Mouse (Mus musculus): ENCODE measurements around the gene Ppp6r1.
"Not testable (repeated sequence)": the region's sequence is repeated elsewhere in the genome, so short reads cannot be mapped to it uniquely, and the experiment has no call there.

The Ppp6r1 gene

DNA sequence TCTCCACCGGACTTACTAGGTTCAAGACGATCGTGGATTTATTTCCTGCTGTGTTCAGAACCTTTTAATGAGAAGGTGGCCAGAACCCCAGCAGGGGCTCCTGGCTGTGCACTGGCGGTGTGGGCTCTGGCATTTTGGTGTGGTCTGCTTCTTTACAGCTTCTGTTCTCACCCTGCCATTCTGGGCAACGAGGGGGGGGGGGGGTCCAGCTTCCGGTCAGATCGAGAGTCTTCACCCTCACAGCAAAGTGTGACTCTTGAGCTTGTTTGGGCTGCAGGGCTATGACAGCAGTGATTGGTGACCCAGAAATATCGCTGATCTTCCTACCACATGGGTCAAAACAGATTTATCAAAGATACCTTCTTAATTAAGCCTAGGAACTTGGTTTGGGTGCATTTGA lies 46.4 kb downstream of the Ppp6r1 start:
- no peak for DNase-seq

DNA sequence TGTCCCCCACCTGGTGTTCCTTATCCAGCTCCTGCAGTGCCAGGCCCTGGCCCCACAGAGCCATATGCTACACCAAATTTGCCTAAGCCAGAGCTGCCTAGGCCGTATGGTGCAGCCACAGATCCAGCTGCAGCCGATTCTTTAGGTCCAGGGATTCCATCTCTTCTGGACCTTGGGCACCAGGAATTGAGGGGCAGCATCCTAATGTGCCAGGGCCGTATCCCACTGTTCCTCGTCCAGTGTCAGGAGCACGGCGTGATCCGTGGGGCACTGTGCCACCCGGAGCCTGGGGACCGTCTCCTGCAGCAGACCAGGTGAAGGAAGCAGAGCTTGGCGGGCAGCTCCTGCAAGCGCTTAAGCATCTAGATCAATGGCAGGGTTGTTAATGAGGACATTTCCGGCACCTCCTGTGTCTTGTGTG lies 46.9 kb downstream of the Ppp6r1 start:
- DNase-seq = peak; percentile 89

DNA sequence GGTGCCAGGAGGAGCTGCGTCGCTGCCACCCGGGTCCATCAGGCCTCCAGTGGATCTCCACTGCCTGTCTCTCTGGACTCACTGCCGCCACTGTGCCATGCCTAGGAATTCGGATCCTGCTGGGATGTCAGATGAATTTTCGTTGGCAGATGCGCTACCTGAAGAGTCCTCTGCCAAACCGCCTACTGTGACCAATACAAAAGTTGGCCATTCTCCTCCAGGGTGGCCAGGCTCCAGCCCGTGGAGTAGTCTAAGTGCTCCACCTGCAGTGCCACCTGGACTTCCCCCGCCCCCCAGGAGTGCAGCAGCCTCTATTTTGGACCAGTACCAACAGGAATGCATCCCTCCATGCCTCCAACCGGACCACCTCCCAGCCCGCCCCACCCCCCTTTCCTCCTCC lies 47.3 kb downstream of the Ppp6r1 start:
- peak; percentile 92 for DNase-seq

DNA sequence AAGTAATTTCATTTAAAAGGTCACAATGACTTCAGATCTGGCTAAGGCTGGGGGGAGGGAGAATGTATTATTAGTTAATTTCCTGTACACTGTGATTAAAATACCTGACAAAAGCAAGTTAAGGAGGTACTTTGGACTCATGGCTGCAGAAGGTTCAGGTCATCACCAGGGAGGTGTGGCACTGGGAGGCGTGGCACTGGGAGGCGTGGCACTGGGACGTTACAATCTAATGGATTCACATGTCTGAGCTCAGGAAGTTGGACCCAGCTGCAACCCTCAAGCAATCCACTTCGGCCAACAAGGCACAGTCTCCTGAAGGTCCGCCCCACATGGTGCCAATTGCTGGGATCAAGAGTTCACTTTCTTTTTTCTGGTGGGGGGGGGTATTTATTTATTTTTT lies 50.8 kb downstream of the Ppp6r1 start:
- DNase-seq = no peak

DNA sequence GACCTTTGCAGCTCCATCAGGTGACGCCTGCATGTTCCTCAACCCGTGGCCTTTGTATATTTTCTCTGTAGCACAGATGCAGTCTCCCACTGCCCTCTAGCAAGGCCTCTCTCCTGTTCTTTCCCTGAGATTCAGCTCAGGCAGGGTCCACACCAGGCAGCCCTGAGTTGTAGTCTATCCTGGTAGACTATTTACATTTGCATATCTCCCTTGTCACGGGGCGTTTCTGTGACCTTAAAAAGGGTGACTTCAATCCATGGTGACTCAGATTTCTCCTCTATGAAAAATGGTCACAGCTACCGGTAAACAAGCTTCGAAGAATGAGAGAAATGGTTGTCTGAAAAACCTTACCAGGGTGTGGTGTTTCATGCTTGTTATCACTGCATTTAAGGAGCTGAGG lies 54.9 kb downstream of the Ppp6r1 start, which contains the start of gene Ptprh:
Ptprh (minus strand) TSS at position 169 of the 400 bp plus-strand sequence.
- no peak for DNase-seq

DNA sequence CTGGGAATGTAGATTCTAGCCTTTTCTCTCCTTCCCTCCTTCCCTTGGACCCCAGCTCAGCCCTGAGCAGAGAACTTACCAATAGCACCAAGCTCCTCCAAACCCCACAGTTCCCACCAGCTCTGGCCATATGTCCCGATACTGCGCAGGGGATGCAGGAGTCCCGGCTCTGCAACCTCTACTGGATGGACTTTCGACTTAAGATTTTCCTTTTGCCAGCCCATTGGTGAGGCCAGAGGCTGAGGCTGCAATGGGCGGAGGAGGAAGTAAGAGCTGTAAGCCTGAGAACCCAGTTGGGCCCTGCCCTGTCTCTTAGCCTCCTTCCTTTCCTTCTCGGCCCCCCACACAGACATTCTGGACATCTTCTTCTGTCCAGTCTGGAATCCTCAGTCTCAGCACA lies 55.9 kb downstream of the Ppp6r1 start:
- DNase-seq = no peak

DNA sequence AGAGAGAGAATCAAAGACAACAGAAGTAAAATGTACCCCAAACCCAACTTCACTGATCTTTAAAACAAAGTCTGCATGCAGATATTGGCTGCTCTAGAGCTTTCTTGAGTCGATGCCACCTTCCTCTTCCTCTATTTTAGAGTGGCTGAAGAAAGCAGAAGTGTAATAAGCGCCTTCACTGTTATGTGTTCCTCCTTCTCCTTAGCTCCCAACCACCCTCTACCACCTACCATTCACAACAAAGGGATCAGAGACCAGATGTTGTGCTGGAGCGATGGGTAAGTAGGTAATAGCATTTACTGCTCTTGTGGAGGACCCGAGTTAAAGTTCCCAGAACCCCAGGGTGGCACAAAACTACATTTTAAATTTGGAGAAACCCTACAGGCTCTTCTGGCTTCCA lies 61.8 kb downstream of the Ppp6r1 start:
- not testable (repeated sequence) for DNase-seq
